Comparison of ENCODE assay signal across 11 mouse cellular contexts in the genomic region with DNA sequence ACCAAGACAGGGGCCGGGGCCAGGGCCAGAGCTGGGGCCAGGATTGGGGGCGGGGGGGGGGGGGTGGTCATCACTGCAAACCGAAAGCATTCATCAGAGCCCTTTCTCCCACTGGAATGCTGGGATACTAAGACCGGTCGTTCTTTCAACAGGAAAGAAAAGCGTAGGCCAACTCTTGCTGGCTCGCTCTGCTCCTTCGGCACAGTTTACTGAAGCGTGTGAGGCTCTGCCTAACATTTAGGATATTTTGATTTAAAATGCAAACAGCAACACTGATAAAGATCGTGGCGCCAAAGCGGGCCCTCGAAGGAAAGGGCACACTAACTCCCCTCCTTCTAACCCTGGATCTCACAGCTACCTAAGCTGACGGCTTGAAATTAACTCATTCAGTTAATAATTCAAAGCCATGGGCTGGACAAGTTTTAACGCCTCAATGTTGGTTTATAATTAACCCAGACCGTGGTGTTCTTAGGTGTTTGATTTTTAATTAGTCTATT.
A peak's percentile ranks its signal among the peaks of the same experiment; 100 is the strongest.
DNase-seq lines count a peak whose midpoint lies in the region; ATAC-seq and TF ChIP-seq lines count a peak whose summit lies in the region.
"Had no signal": no experiment of that assay in that cellular context is flagged by ENCODE, and none has a peak within 500 bp of the region (broad histone marks: within the 10 kb centered on the region; RNA-seq: fewer than 3 reads in every experiment).

No protein-coding gene starts in this region.

- DNase-seq in lung, adult 2 months, result no peak
- no peak for DNase-seq in hindbrain, embryonic 10.5 days (ENCODE audit: low spot score)
- DNase-seq in thymus, postnatal 36 days, result no peak
- no peak for DNase-seq in retina, postnatal 1 day
- DNase-seq in left cerebral cortex, adult 8-10 months (ENCODE audit: low spot score in 2 of 2), result no peak
- DNase-seq: right cerebral cortex, postnatal 14 days had no signal

- peak overlapping the region; percentile 31 for H3K4me2 ChIP-seq in lung, embryonic 16.5 days (ENCODE audit: low read depth, low read length)
- H3K4me2 ChIP-seq in kidney, embryonic 16.5 days (replicated peaks; ENCODE audit: low read depth, low read length), result peak overlapping the region; percentile 36
- H3K4me2 ChIP-seq in neural tube, embryonic 15.5 days, result no peak overlapping the region

- 36% methylated on average over 16 of the region's 16 CpGs for WGBS in lung, embryonic 16.5 days
- WGBS in lung, adult 2 months, result 21% methylated on average over 16 of the region's 16 CpGs
- WGBS in hindbrain, embryonic 10.5 days, result 74% methylated on average over 16 of the region's 16 CpGs
- 25% methylated on average over 15 of the region's 16 CpGs for WGBS in kidney, embryonic 16.5 days
- WGBS in neural tube, embryonic 15.5 days, result 55% methylated on average over 16 of the region's 16 CpGs

- no peak for ATAC-seq in lung, embryonic 16.5 days (ENCODE audit: low read depth)
- ATAC-seq in kidney, embryonic 16.5 days (ENCODE audit: low FRiP score, low TSS enrichment), result peak; percentile 47
- ATAC-seq in neural tube, embryonic 15.5 days (ENCODE audit: low FRiP score), result peak; percentile 48

- no peaks in the 10 kb centered on the region for H3K9me3 ChIP-seq in lung, embryonic 16.5 days (ENCODE audit: control insufficient read depth, low read length)
- no peaks in the 10 kb centered on the region for H3K9me3 ChIP-seq in hindbrain, embryonic 10.5 days
- no peaks in the 10 kb centered on the region for H3K9me3 ChIP-seq in kidney, embryonic 16.5 days (ENCODE audit: low read length)
- H3K9me3 ChIP-seq in neural tube, embryonic 15.5 days (replicated peaks), result no peaks in the 10 kb centered on the region
- H3K9me3 ChIP-seq: megakaryocyte, embryonic 14.5 days had no signal

- H3K4me1 ChIP-seq in lung, embryonic 16.5 days (replicated peaks; ENCODE audit: control insufficient read depth, insufficient read depth, low read length), result peaks cover 77% of the 10 kb centered on the region
- peaks cover 48% of the 10 kb centered on the region for H3K4me1 ChIP-seq in lung, adult 2 months (ENCODE audit: control insufficient read depth, insufficient read depth, low read length)
- peaks cover 74% of the 10 kb centered on the region for H3K4me1 ChIP-seq in hindbrain, embryonic 10.5 days (replicated peaks)
- H3K4me1 ChIP-seq in kidney, embryonic 16.5 days (ENCODE audit: insufficient read depth, low read length), result peaks cover 88% of the 10 kb centered on the region
- peaks cover 68% of the 10 kb centered on the region for H3K4me1 ChIP-seq in neural tube, embryonic 15.5 days

- peak overlapping the region; percentile 58; the same call in 1 of the 2 replicates for H3K9ac ChIP-seq in lung, embryonic 16.5 days (ENCODE audit: low read length)
- peak overlapping the region; percentile 27; the same call in 1 of the 2 replicates for H3K9ac ChIP-seq in kidney, embryonic 16.5 days (replicated peaks; ENCODE audit: low read length)
- no peak overlapping the region for H3K9ac ChIP-seq in neural tube, embryonic 15.5 days (replicated peaks)

- no peak for TF ChIP-seq POLR2A in lung, adult 2 months (IDR thresholded peaks at IDR 0.05; ENCODE audit: borderline replicate concordance, extremely low read depth, low read depth, low read length)

- no peaks in the 10 kb centered on the region for H3K27me3 ChIP-seq in lung, embryonic 16.5 days (ENCODE audit: control insufficient read depth, insufficient read depth, low read depth, low read length)
- H3K27me3 ChIP-seq in hindbrain, embryonic 10.5 days (ENCODE audit: insufficient read depth, poor library complexity, severe bottlenecking), result no peaks in the 10 kb centered on the region
- H3K27me3 ChIP-seq in kidney, embryonic 16.5 days (ENCODE audit: insufficient read depth, low read length), result no peaks in the 10 kb centered on the region
- no peaks in the 10 kb centered on the region for H3K27me3 ChIP-seq in neural tube, embryonic 15.5 days (replicated peaks)
- H3K27me3 ChIP-seq: megakaryocyte, embryonic 14.5 days had no signal

- TF ChIP-seq CTCF in lung, adult 2 months (IDR thresholded peaks at IDR 0.05; ENCODE audit: insufficient read depth, low read length), result no peak

- peak overlapping the region; percentile 76 for H3K27ac ChIP-seq in lung, embryonic 16.5 days (ENCODE audit: low read length)
- peak overlapping the region; percentile 74 for H3K27ac ChIP-seq in hindbrain, embryonic 10.5 days
- H3K27ac ChIP-seq in kidney, embryonic 16.5 days (ENCODE audit: low read length), result peak overlapping the region; percentile 85
- H3K27ac ChIP-seq in neural tube, embryonic 15.5 days (replicated peaks), result peak overlapping the region; percentile 65

- H3K36me3 ChIP-seq in lung, embryonic 16.5 days (ENCODE audit: control insufficient read depth, insufficient read depth, low read length), result peaks cover 2% of the 10 kb centered on the region; the same call in 1 of the 2 replicates
- peaks cover 50% of the 10 kb centered on the region for H3K36me3 ChIP-seq in hindbrain, embryonic 10.5 days
- no peaks in the 10 kb centered on the region; the same call in 1 of the 2 replicates for H3K36me3 ChIP-seq in kidney, embryonic 16.5 days (ENCODE audit: insufficient read depth, low read length)
- H3K36me3 ChIP-seq in neural tube, embryonic 15.5 days, result no peaks in the 10 kb centered on the region

- H3K4me3 ChIP-seq in lung, embryonic 16.5 days (ENCODE audit: low read length), result no peak overlapping the region
- H3K4me3 ChIP-seq in lung, adult 2 months (replicated peaks; ENCODE audit: extremely low read depth, low read depth, low read length), result no peak overlapping the region
- H3K4me3 ChIP-seq in hindbrain, embryonic 10.5 days, result no peak overlapping the region
- no peak overlapping the region for H3K4me3 ChIP-seq in kidney, embryonic 16.5 days (ENCODE audit: low read length)
- no peak overlapping the region for H3K4me3 ChIP-seq in neural tube, embryonic 15.5 days (replicated peaks)
- H3K4me3 ChIP-seq: erythroblast, embryonic 14.5 days; megakaryocyte, embryonic 14.5 days had no signal
